Mouse (Mus musculus): ENCODE measurements around the gene Exoc6b.

Exoc6b gene

GRCm38 (mm10) chr6:84583371-84583770 is 485.9 kb downstream of the Exoc6b start:
- DNase-seq: no peak

- DNase-seq: no peak
Observed at GRCm38 (mm10) chr6:84582826-84583225, 486.5 kb downstream of the Exoc6b start.

- no peak for DNase-seq
Observed at GRCm38 (mm10) chr6:84581833-84582445, 487.4 kb downstream of the Exoc6b start.

- DNase-seq: no peak
Observed at GRCm38 (mm10) chr6:84580979-84581832, 488.1 kb downstream of the Exoc6b start.

- no peak for DNase-seq
Observed at GRCm38 (mm10) chr6:84579508-84579907, 489.8 kb downstream of the Exoc6b start.

GRCm38 (mm10) chr6:84578928-84579327 is 490.4 kb downstream of the Exoc6b start:
- DNase-seq: peak; percentile 25 to 44

GRCm38 (mm10) chr6:84577898-84578297 is 491.4 kb downstream of the Exoc6b start:
- no peak for DNase-seq

- DNase-seq: peak; percentile 33
Observed at GRCm38 (mm10) chr6:84573905-84574660, 495.2 kb downstream of the Exoc6b start.

GRCm38 (mm10) chr6:84570039-84570438 is 499.3 kb downstream of the Exoc6b start:
- DNase-seq: no peak

GRCm38 (mm10) chr6:84569590-84569989 is 499.7 kb downstream of the Exoc6b start:
- DNase-seq: no peak

- no peak for DNase-seq
Observed at GRCm38 (mm10) chr6:84568880-84569279, 500.4 kb downstream of the Exoc6b start.

Data from cerebellum, adult 18-20 months (tissue).